Mouse (Mus musculus) kidney, embryonic 16.5 days (tissue): ENCODE results near the gene Selenof. TPM values are rescaled to one million over a fixed set of nuclear protein-coding genes. Genes with fewer than 3 reads are reported as not detected.

Experiments
- ATAC-seq: fragments of 200-750 bp; cut with Nextera tagmentation; 2 replicates; pipeline ENCODE4 v1.8.0; 2017; ENCODE audit warnings: moderate TSS enrichment; ENCODE audit not compliant: low FRiP score, low TSS enrichment
- H3K27ac ChIP-seq: fragments of 300-500 bp; sonication (generic); 2 replicates; pipeline ENCODE4 v1.5.1; 2014; ENCODE audit warnings: low read length
- H3K27me3 ChIP-seq: fragments of 300-500 bp; sonication (generic); 2 replicates; pipeline ENCODE4 v1.6.1; 2014; ENCODE audit warnings: low read length, control low read depth, mixed read lengths; ENCODE audit not compliant: insufficient read depth
- H3K36me3 ChIP-seq: fragments of 300-500 bp; sonication (generic); 2 replicates; pipeline ENCODE4 v1.6.1; 2014; ENCODE audit warnings: low read length, control low read depth, mixed read lengths; ENCODE audit not compliant: insufficient read depth
- H3K4me1 ChIP-seq: fragments of 300-500 bp; sonication (generic); 2 replicates; pipeline ENCODE4 v1.6.1; 2014; ENCODE audit warnings: low read length, control low read depth, mixed read lengths; ENCODE audit not compliant: insufficient read depth
- H3K4me2 ChIP-seq: fragments of 300-500 bp; sonication (generic); replicated peaks from 2 replicates; pipeline ENCODE4 v1.6.1; 2014; ENCODE audit warnings: low read depth, low read length
- H3K4me3 ChIP-seq: fragments of 300-500 bp; sonication (generic); 2 replicates; pipeline ENCODE4 v1.5.1; 2014; ENCODE audit warnings: mild to moderate bottlenecking, low read length
- H3K9ac ChIP-seq: fragments of 300-500 bp; sonication (generic); replicated peaks from 2 replicates; pipeline ENCODE4 v1.6.1; 2014; ENCODE audit warnings: low read length
- H3K9me3 ChIP-seq: fragments of 300-500 bp; sonication (generic); 2 replicates; pipeline ENCODE4 v1.6.1; 2016; ENCODE audit warnings: low read length, control low read depth
- WGBS: fragments of 180-500 bp; shearing (Covaris S2); extraction: QIAGEN DNeasy Blood & Tissue Kit; methylation state at CpG from one replicate; pipeline ENCODE4 v1.1.7; 2014; 5-methylcytosine and 5-hydroxymethylcytosine counted together
- polyA plus RNA-seq: library from polyadenylated mRNA; unstranded; fragments of >200 nt; fragmentation: Nextera tagmentation; extraction: Ambion mirVana; gene quantifications from 2 replicates; pipeline ENCODE4 v1.2.1, GENCODE M21; 2015

Gene Selenof
- polyA plus RNA-seq, 1 experiment from 2014 or later: 709 TPM

GRCm38 (mm10) chr3:144545832-144546231 is 24.3 kb upstream of the Selenof start:
- Histone ChIP-seq H3K27me3 (no peaks in the 10 kb centered on the region), H3K9ac (no peak overlapping the region), H3K36me3 (no peaks in the 10 kb centered on the region), H3K4me1 (peaks cover 19% of the 10 kb centered on the region), H3K4me2 (no peak overlapping the region), H3K27ac (no peak overlapping the region), H3K9me3 (no peaks in the 10 kb centered on the region), H3K4me3 (no peak overlapping the region)
- no peak for ATAC-seq
- 34% methylated on average over 4 of the region's 4 CpGs for WGBS

- H3K4me3 ChIP-seq: no peak overlapping the region
- no peak overlapping the region for H3K4me2 ChIP-seq
- no peaks in the 10 kb centered on the region for H3K36me3 ChIP-seq
- H3K4me1 ChIP-seq: peaks cover 13% of the 10 kb centered on the region
- no peak for ATAC-seq
- no peaks in the 10 kb centered on the region for H3K27me3 ChIP-seq
- H3K9me3 ChIP-seq: no peaks in the 10 kb centered on the region
- WGBS: 26% methylated on average over 4 of the region's 4 CpGs
- H3K9ac ChIP-seq: no peak overlapping the region
- no peak overlapping the region for H3K27ac ChIP-seq
Measured at GRCm38 (mm10) chr3:144546490-144546889, 23.6 kb upstream of the Selenof start.

- 86% methylated on average over 7 of the region's 7 CpGs for WGBS
- Histone ChIP-seq H3K9ac (no peak overlapping the region), H3K9me3 (no peaks in the 10 kb centered on the region), H3K4me2 (no peak overlapping the region), H3K27me3 (no peaks in the 10 kb centered on the region), H3K36me3 (no peaks in the 10 kb centered on the region), H3K4me3 (no peak overlapping the region), H3K4me1 (peaks cover 8% of the 10 kb centered on the region), H3K27ac (no peak overlapping the region)
- no peak for ATAC-seq
Measured at GRCm38 (mm10) chr3:144548186-144548845, 21.8 kb upstream of the Selenof start.

- ATAC-seq: no peak
- H3K27ac ChIP-seq: no peak overlapping the region
Measured at GRCm38 (mm10) chr3:144550036-144550435, 20.1 kb upstream of the Selenof start.

GRCm38 (mm10) chr3:144550659-144551058 is 19.4 kb upstream of the Selenof start:
- no peak for ATAC-seq
- peaks cover 12% of the 10 kb centered on the region for H3K4me1 ChIP-seq
- H3K4me2 ChIP-seq: no peak overlapping the region
- H3K9me3 ChIP-seq: no peaks in the 10 kb centered on the region
- H3K4me3 ChIP-seq: no peak overlapping the region
- H3K36me3 ChIP-seq: no peaks in the 10 kb centered on the region
- 93% methylated on average over 5 of the region's 5 CpGs for WGBS
- no peak overlapping the region for H3K27ac ChIP-seq
- no peaks in the 10 kb centered on the region for H3K27me3 ChIP-seq
- H3K9ac ChIP-seq: no peak overlapping the region

More at GRCm38 (mm10) chr3:144550036-144550435, 20.1 kb upstream of the Selenof start:
- no peaks in the 10 kb centered on the region for H3K9me3 ChIP-seq
- H3K36me3 ChIP-seq: no peaks in the 10 kb centered on the region
- no peaks in the 10 kb centered on the region for H3K27me3 ChIP-seq
- no peak overlapping the region for H3K4me2 ChIP-seq
- WGBS: 77% methylated on average over 5 of the region's 5 CpGs
- H3K4me3 ChIP-seq: no peak overlapping the region
- H3K4me1 ChIP-seq: peaks cover 12% of the 10 kb centered on the region
- H3K9ac ChIP-seq: no peak overlapping the region

- Histone ChIP-seq H3K9me3 (no peaks in the 10 kb centered on the region), H3K4me3 (no peak overlapping the region), H3K4me1 (peaks cover 6% of the 10 kb centered on the region), H3K27me3 (no peaks in the 10 kb centered on the region), H3K4me2 (no peak overlapping the region), H3K27ac (no peak overlapping the region), H3K36me3 (no peaks in the 10 kb centered on the region), H3K9ac (no peak overlapping the region)
- ATAC-seq: no peak
- 59% methylated on average over 4 of the region's 4 CpGs for WGBS
Measured at GRCm38 (mm10) chr3:144551416-144551815, 18.7 kb upstream of the Selenof start.

GRCm38 (mm10) chr3:144553942-144554341 is 16.2 kb upstream of the Selenof start:
- no peak for ATAC-seq
- 44% methylated on average over 7 of the region's 7 CpGs for WGBS
- no peak overlapping the region for H3K27ac ChIP-seq

GRCm38 (mm10) chr3:144554503-144554902 is 15.6 kb upstream of the Selenof start:
- Histone ChIP-seq H3K27me3 (no peaks in the 10 kb centered on the region), H3K4me1 (peaks cover 19% of the 10 kb centered on the region), H3K9ac (no peak overlapping the region), H3K27ac (no peak overlapping the region), H3K4me3 (no peak overlapping the region), H3K36me3 (no peaks in the 10 kb centered on the region), H3K4me2 (no peak overlapping the region), H3K9me3 (no peaks in the 10 kb centered on the region)
- ATAC-seq: no peak
- 67% methylated on average over 9 of the region's 9 CpGs for whole genome bisulfite sequencing

More at GRCm38 (mm10) chr3:144553942-144554341, 16.2 kb upstream of the Selenof start:
- H3K27me3 ChIP-seq: no peaks in the 10 kb centered on the region
- H3K9me3 ChIP-seq: no peaks in the 10 kb centered on the region
- H3K36me3 ChIP-seq: no peaks in the 10 kb centered on the region
- H3K4me3 ChIP-seq: no peak overlapping the region
- no peak overlapping the region for H3K4me2 ChIP-seq
- peaks cover 19% of the 10 kb centered on the region for H3K4me1 ChIP-seq
- H3K9ac ChIP-seq: no peak overlapping the region

GRCm38 (mm10) chr3:144555144-144555543 is 15.0 kb upstream of the Selenof start:
- 94% methylated on average over 7 of the region's 7 CpGs for WGBS
- H3K4me2 ChIP-seq: no peak overlapping the region
- peaks cover 19% of the 10 kb centered on the region for H3K4me1 ChIP-seq
- H3K27me3 ChIP-seq: no peaks in the 10 kb centered on the region
- ATAC-seq: no peak
- no peak overlapping the region for H3K27ac ChIP-seq
- no peaks in the 10 kb centered on the region for H3K36me3 ChIP-seq
- no peak overlapping the region for H3K4me3 ChIP-seq
- H3K9ac ChIP-seq: no peak overlapping the region
- H3K9me3 ChIP-seq: no peaks in the 10 kb centered on the region

- ATAC-seq: peak; percentile 85
- H3K9me3 ChIP-seq: no peaks in the 10 kb centered on the region
- peak overlapping the region; percentile 33 for H3K9ac ChIP-seq
Measured at GRCm38 (mm10) chr3:144556625-144557324, 13.3 kb upstream of the Selenof start.

More at GRCm38 (mm10) chr3:144556625-144557324, 13.3 kb upstream of the Selenof start:
- Histone ChIP-seq H3K4me3 (peak overlapping the region; percentile 15; the same call in 1 of the 2 replicates), H3K4me1 (peaks cover 19% of the 10 kb centered on the region), H3K27ac (0 out of 2 replicates have a peak overlapping the region, but pooled peaks have one; percentile 30), H3K27me3 (no peaks in the 10 kb centered on the region), H3K4me2 (peak overlapping the region; percentile 52), H3K36me3 (no peaks in the 10 kb centered on the region)
- WGBS: 11% methylated on average over 16 of the region's 16 CpGs
